Mouse (Mus musculus): ENCODE data around the gene Olfr181.

Gene Olfr181

DNA sequence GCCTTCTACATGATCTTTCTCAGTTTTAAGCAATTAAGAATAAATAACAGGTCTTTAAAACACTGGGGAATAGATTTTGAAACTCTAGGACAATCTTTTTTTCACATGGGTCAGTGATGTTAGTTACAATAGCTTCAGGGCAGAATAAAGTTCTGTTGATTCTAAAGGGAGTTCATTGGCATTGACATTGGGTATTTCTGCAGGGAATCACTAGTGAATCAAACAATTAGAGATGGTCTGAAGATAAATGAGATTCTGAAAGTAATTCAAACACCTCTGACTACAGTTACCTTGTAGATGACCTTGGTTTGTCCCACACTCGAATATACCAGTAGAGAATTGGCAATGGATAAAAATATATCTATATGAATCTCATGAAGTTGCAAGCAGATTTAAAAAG lies at the start of gene Olfr181:
Olfr181 (minus strand) TSS at position 101 of the 400 bp plus-strand sequence.
- DNase-seq (ENCODE audit: low read depth), result no peak

DNA sequence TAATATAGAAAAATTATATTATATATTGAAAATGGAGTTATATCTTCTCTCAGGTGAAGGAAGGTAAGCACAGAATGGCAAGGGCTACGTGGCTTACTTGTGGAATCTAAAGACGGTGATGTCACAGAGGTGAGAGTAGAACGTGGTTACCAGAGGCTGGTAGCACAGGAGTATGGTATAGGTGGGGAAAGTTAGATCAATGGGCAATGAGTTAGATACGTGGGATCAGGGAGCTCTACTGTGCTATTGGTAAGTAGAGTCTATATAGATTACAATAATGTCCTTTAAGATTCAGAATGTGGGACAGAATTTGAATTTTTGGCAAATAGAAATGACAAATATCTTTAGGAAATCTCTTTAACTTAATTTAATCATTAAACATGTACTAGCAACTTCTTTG lies 737 bp upstream of the Olfr181 start, which contains the start of gene Olfr180:
Olfr180 (minus strand) TSS at position 101 of the 400 bp plus-strand sequence.
- DNase-seq (ENCODE audit: low read depth), result no peak

DNA sequence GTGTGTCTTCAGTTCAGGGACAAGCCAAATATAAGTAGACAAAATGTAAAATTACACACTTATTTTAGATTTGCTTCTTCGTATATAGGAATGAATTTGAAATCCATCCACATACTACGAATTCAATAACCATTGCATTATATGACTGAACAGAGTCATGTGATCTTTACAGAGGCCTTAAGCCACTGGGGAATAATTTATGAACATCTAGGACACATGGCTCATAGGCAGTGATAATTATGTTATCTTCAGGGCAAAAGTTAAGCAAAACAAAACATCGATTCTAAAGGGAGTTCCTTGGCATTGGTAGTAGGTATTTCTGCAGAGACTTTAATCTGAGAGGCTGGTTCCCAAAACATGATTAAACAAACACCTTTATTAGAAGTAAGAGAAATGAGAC lies 36.6 kb downstream of the Olfr181 start, which contains the start of gene Olfr178:
Olfr178 (minus strand) TSS at position 101 of the 400 bp plus-strand sequence.
- DNase-seq (ENCODE audit: low read depth), result no peak

DNA sequence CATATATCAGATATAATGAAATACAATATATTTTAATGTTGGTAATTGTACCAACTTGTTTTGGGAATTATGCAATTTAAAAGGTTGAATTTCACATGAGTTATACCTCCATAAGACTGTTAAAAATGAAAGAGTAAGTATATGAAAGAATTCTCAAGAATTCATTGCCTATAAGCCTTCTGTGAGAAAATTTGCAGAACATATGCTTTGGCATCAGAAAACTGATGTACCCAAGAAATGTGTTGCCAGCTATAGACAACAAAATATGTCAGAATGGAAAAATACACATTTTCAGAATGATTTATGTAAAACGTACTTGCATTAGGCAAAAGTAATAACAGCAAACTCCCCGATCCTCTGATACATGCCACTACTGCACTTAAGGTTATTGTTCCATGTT lies 44.1 kb downstream of the Olfr181 start:
- no peak for DNase-seq (ENCODE audit: low read depth)
